Mouse (Mus musculus): ENCODE results near the gene Slc26a9.

DNA sequence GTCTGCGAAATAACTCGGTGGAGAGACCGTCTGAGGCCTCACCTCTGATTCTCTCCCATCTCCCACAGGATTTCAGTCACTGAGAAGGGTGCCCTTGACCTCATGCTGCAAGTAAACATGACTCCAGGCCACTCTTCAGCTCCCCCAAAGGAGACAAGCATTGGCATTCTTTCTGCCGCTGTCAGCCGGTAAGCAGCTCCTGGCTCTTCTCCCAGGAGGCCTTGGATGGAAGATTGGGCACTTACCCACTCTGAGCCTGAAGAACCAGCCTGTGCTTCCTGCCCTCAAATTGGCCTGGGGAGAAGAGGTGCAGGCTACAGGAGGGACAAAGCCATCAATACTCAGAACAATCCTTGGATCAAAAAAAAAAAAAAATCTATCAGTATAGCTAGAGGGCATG, 58.8 kb downstream of the Slc26a9 start:
- no peak for TF ChIP-seq POLR2A (IDR thresholded peaks at IDR 0.05; ENCODE audit: borderline replicate concordance, low read depth, low read length)
- no peak for TF ChIP-seq CTCF (IDR thresholded peaks at IDR 0.05; ENCODE audit: low read depth, low read length)

Data from bone marrow macrophage, adult 2 months (primary cell).